Mouse (Mus musculus) forebrain, embryonic 16.5 days (tissue): ENCODE data around the gene Spink4. TPM values are rescaled to one million over a fixed set of nuclear protein-coding genes. Genes with fewer than 3 reads are reported as not detected.

Experiments used
- ATAC-seq: fragments of 200-750 bp; cut with Nextera tagmentation; 2 replicates; pipeline ENCODE4 v1.8.0; 2017; ENCODE audit warnings: mild to moderate bottlenecking, moderate library complexity
- H3K27ac ChIP-seq: fragments of 300-500 bp; sonication (generic); 2 replicates; pipeline ENCODE4 v1.5.1; 2014; ENCODE audit warnings: low read length, control low read depth
- H3K27me3 ChIP-seq: fragments of 300-500 bp; sonication (generic); replicated peaks from 2 replicates; pipeline ENCODE4 v1.6.1; 2014; ENCODE audit warnings: low read length; ENCODE audit not compliant: control insufficient read depth, insufficient read depth
- H3K36me3 ChIP-seq: fragments of 300-500 bp; sonication (generic); 2 replicates; pipeline ENCODE4 v1.6.1; 2014; ENCODE audit not compliant: control insufficient read depth, insufficient read depth
- H3K4me1 ChIP-seq: fragments of 300-500 bp; sonication (generic); replicated peaks from 2 replicates; pipeline ENCODE4 v1.6.1; 2014; ENCODE audit warnings: low read length; ENCODE audit not compliant: control insufficient read depth, insufficient read depth
- H3K4me2 ChIP-seq: fragments of 300-500 bp; sonication (generic); 2 replicates; pipeline ENCODE4 v1.6.1; 2014; ENCODE audit warnings: mild to moderate bottlenecking, low read length, control low read depth
- H3K4me3 ChIP-seq: fragments of 300-500 bp; sonication (generic); replicated peaks from 2 replicates; pipeline ENCODE4 v1.5.1; 2014; ENCODE audit warnings: mild to moderate bottlenecking, low read length, control low read depth
- H3K9ac ChIP-seq: fragments of 300-500 bp; sonication (generic); replicated peaks from 2 replicates; pipeline ENCODE4 v1.6.1; 2014; ENCODE audit warnings: low read depth, low read length, control low read depth
- H3K9me3 ChIP-seq: fragments of 300-500 bp; sonication (generic); 2 replicates; pipeline ENCODE4 v1.6.1; 2016; ENCODE audit warnings: low read length; ENCODE audit not compliant: control insufficient read depth
- WGBS: fragments of 180-500 bp; shearing (Covaris S2); extraction: QIAGEN DNeasy Blood & Tissue Kit; methylation state at CpG from one replicate; pipeline ENCODE4 v1.1.7; 2014; 5-methylcytosine and 5-hydroxymethylcytosine counted together
- polyA plus RNA-seq: library from polyadenylated mRNA; unstranded; fragments of >200 nt; fragmentation: Nextera tagmentation; extraction: Ambion mirVana; gene quantifications from 2 replicates; pipeline ENCODE4 v1.2.1, GENCODE M21; 2015

Gene Spink4
- polyA plus RNA-seq, 1 experiment from 2014 or later: not detected

DNA sequence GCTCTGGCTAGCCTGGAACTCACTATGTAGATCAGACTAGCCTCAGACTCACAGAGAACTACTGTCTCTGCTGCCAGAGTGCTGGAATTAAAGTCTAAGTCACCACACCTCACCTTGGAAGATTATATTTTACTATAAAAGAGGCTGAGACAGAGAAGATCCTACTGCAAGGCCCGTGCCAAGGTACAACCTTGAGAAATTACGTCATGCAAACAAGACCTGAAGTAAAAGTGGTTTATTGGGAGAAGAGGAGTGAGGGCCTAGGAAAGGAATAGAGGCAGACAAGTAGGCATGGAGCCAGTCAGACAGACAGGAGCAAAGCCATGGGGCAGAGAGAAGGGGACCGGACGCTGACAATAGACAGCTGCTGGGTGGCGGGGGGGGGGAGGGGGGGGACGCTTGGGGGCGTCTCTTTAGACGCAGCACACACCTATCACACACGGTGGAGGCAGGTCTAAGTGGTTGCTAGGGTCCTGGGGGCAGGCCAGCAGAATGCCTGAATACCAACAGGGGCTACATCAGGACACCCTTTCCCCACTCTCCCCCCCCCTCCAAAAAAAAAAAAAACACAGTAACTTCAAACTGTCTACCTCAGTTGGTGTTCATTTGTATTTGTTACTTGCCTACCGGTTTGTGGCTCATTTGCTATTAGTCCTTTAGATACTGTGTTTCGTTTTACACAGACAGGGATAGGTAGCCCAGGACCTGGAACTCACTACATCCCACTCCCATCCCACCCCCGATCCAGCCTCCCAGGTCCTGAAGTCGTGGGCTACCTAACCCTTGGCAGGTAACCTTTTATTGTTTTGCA is 50.1 kb downstream of the Spink4 start:
- no peaks in the 10 kb centered on the region for H3K9me3 ChIP-seq
- peak; percentile 38 for ATAC-seq
- WGBS: 16% methylated on average over 9 of the region's 13 CpGs

DNA sequence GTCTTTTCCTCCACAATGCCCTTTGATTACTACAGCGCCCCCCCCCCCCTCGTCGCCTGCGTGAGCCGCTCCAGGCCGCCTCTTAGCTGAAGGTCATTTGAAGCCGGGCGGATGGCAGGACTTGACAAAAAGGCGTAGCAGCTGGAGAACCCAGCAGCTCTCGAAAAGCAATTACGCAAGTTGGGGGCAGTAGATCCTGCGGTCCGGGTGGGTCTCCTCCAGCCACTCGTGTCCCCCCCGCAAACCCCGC is 50.7 kb downstream of the Spink4 start:
- H3K27ac ChIP-seq: peak overlapping the region; percentile 89
- peak overlapping the region; percentile 97 for H3K4me3 ChIP-seq
- peaks cover 15% of the 10 kb centered on the region for H3K4me1 ChIP-seq
- peak overlapping the region; percentile 92 for H3K9ac ChIP-seq
- no peaks in the 10 kb centered on the region for H3K9me3 ChIP-seq
- H3K36me3 ChIP-seq: peaks cover 8% of the 10 kb centered on the region
- WGBS: 0% methylated on average over 16 of the region's 16 CpGs
- H3K27me3 ChIP-seq: no peaks in the 10 kb centered on the region
- no peak; the same call in 1 of the 2 replicates for ATAC-seq
- peak overlapping the region; percentile 73 for H3K4me2 ChIP-seq

More for the DNA sequence above, 50.1 kb downstream of the Spink4 start:
- Histone ChIP-seq H3K9ac (peak overlapping the region; percentile 92), H3K27me3 (no peaks in the 10 kb centered on the region), H3K36me3 (peaks cover 8% of the 10 kb centered on the region), H3K27ac (peak overlapping the region; percentile 89), H3K4me1 (peaks cover 15% of the 10 kb centered on the region), H3K4me3 (peak overlapping the region; percentile 97), H3K4me2 (peak overlapping the region; percentile 73)

DNA sequence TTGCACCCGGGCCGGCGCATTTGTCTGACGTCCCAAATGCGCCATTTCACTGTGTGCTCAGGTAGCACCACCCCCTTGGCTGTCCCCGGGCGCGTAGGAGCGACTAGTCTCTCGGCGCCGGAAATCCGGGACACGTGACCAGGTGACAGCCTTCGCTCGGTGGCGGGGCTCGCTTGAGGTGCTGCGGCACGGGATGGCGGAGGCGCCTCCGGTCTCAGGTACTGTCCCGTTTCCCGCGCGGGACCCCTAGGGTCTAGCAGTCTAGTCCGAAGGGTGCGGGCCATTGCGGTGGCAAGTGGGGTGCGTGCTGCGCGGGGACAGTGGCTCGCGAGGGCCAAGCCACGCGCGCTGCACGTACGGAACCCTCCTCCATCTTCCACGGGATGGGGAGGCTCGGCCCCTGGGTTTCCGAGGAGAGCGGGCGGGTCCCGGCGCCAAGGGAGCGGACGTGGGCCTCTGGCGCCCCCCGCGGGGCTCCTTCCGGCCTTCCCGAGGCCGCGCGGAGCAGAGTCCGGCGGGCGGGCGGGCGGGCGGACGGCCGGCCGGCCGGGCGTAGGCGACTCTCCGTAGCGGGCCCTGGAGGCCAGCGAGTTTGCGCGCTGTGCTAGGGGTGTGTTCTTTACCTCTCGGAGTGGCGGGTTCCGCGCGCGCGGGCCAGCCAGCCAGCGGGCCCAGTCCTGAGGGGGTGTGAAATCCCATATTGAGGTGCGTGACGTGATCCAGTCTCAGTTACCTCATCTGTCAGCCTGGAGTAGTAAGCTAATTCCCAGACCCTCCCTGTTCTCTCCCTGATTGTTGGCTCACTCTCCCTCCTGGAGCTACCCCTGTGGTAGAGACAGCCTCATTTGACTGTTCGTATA is 51.2 kb downstream of the Spink4 start, which contains the start of gene Nfx1:
Nfx1 (plus strand) TSS at position 65 of the 860 bp plus-strand sequence.
- Histone ChIP-seq H3K27ac (peak within 1 kb of the TSS; percentile 89), H3K4me1 (peaks cover 15% of the 10 kb centered on the region), H3K9ac (peak within 1 kb of the TSS; percentile 92), H3K36me3 (peaks cover 2% of the 10 kb centered on the region; the same call in 1 of the 2 replicates), H3K4me3 (peak within 1 kb of the TSS; percentile 97), H3K4me2 (peak within 1 kb of the TSS; percentile 81), H3K27me3 (no peaks in the 10 kb centered on the region), H3K9me3 (no peaks in the 10 kb centered on the region)
- peak; percentile 98 for ATAC-seq
- under 1% methylated on average over 77 of the region's 85 CpGs for WGBS

DNA sequence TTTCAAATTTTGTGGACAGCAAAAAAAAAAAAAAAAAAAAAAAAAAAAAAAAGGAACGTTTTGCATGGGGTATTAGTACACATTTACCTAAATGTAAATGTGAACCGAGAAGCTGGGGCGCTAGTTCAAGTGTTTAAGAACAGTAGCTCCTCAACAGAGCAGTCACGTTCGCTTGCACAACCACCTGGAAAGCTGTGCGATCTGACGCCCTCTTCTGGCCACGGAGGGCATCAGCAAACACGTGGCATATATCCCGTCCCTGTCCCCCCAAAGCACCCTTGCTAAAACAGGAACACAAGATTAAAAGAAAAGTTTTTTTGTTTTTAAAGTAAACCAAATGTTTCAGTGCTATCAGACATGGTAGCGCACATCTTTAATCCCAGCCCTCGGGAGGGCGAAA is 51.9 kb downstream of the Spink4 start:
- Histone ChIP-seq H3K9me3 (no peaks in the 10 kb centered on the region), H3K4me2 (peak overlapping the region; percentile 81), H3K27me3 (no peaks in the 10 kb centered on the region), H3K4me3 (peak overlapping the region; percentile 97), H3K27ac (no peak overlapping the region), H3K36me3 (peaks cover 2% of the 10 kb centered on the region; the same call in 1 of the 2 replicates), H3K4me1 (peaks cover 15% of the 10 kb centered on the region), H3K9ac (peak overlapping the region; percentile 92; the same call in 1 of the 2 replicates)
- WGBS: 23% methylated on average over 13 of the region's 13 CpGs
- no peak for ATAC-seq

DNA sequence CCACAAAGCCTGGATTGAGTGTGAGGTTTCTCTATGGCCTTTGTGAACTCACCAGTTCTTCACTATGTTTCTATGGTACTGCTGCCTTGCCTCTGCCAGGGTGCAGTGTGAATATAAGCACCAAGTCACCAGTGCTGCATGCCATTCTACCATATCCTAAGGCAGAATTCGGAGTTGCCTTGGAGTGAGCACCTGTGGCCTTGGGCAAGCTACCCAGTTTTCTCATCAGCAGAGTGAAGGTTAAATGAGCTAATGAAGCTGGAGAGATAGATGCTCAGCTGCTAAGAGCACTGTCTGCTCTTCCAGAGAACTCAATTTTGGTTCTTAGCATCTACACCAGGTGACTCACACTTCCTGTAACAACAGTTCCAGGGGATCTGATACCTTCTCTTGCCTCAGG is 54.2 kb downstream of the Spink4 start:
- Histone ChIP-seq H3K9me3 (no peaks in the 10 kb centered on the region), H3K4me1 (peaks cover 15% of the 10 kb centered on the region), H3K27ac (no peak overlapping the region), H3K4me3 (no peak overlapping the region), H3K9ac (no peak overlapping the region), H3K27me3 (no peaks in the 10 kb centered on the region), H3K36me3 (peaks cover 11% of the 10 kb centered on the region; the same call in 1 of the 2 replicates), H3K4me2 (no peak overlapping the region)
- ATAC-seq: no peak
- 97% methylated on average over 1 of the region's 1 CpGs for WGBS

DNA sequence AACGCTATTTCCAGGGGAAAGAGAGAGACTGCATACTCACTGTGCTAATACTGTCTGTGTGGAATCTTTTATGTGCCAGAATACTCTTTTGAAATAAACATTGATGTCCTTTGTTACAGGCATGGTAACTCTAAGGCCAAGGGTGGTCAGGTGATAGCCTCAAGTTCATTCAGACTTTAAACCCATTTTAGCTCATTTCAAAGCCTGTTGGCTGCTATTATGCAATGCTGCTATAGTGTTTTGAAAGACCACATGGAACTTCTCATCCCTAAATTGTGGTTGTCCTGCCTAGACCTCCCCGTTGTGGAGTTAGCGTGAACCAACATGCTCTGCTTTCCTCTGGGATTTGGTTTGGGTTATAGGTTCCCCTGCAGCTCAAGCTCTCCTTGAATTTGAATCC is 55.8 kb downstream of the Spink4 start:
- no peak for ATAC-seq
- Histone ChIP-seq H3K27ac (no peak overlapping the region), H3K4me1 (peaks cover 8% of the 10 kb centered on the region), H3K36me3 (peaks cover 21% of the 10 kb centered on the region; the same call in 1 of the 2 replicates), H3K4me2 (no peak overlapping the region), H3K27me3 (no peaks in the 10 kb centered on the region), H3K9me3 (no peaks in the 10 kb centered on the region), H3K9ac (no peak overlapping the region), H3K4me3 (no peak overlapping the region)
- 94% methylated on average over 3 of the region's 3 CpGs for WGBS

DNA sequence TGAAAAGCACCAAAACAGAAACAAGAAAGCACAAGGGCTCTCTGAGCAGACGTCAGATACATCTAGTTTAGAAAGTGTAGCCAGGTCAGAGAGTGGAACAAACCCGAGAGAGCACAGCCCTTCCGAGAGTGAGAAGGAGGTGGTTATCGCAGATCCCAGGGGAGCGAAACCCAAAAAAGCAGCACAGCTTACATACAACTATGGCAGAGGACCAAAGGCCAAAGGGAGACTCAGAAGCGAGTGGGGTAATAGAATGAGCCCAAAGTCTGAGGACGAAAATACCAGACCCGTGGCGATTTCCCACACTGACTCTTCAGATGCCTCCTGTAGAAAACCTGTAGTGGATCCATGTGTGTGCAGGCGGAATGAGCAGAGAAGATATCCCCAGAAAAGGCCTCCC is 56.8 kb downstream of the Spink4 start:
- Histone ChIP-seq H3K4me2 (no peak overlapping the region), H3K4me1 (peaks cover 8% of the 10 kb centered on the region), H3K9ac (no peak overlapping the region), H3K9me3 (no peaks in the 10 kb centered on the region), H3K4me3 (no peak overlapping the region), H3K36me3 (peaks cover 21% of the 10 kb centered on the region; the same call in 1 of the 2 replicates), H3K27ac (no peak overlapping the region), H3K27me3 (no peaks in the 10 kb centered on the region)
- no peak for ATAC-seq
- WGBS: 94% methylated on average over 10 of the region's 10 CpGs

DNA sequence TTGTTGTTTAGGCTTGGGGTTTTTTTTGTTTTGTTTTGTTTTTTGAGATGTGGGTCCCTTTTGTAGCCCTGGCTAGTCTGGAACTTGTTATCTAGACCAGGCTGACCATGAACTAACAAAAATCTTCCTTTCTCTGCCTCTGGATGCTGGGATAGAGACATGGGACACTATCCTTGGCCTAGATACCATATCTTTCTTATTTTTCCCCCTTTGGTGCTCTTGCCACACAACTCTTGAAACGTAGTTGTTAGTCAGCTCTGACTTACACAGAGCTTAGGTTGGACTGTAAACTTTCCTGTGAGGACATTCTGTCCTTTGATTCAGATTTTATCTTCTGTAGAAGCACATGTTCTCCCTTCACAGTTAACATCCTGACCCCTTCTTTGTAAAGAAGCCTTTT is 59.6 kb downstream of the Spink4 start:
- Histone ChIP-seq H3K4me2 (no peak overlapping the region), H3K9me3 (no peaks in the 10 kb centered on the region), H3K9ac (no peak overlapping the region), H3K27me3 (no peaks in the 10 kb centered on the region), H3K27ac (no peak overlapping the region), H3K4me1 (no peaks in the 10 kb centered on the region), H3K4me3 (no peak overlapping the region), H3K36me3 (peaks cover 21% of the 10 kb centered on the region; the same call in 1 of the 2 replicates)
- 100% methylated on average over 1 of the region's 1 CpGs for WGBS
- ATAC-seq: no peak
